Mouse (Mus musculus) midbrain, embryonic 10.5 days (tissue): ENCODE data around the gene Vmn2r19. TPM values are rescaled to one million over a fixed set of nuclear protein-coding genes. Genes with fewer than 3 reads are reported as not detected.
"Not testable (repeated sequence)": the region's sequence is repeated elsewhere in the genome, so short reads cannot be mapped to it uniquely, and the experiment has no call there.

ENCODE experiments used
- DNase-seq: peaks from one replicate; pipeline ENCODE4 v3.0.0-alpha.2; 2017; ENCODE audit warnings: low spot score
- H3K27ac ChIP-seq: fragments of 300-500 bp; sonication (generic); replicated peaks from 2 replicates; pipeline ENCODE4 v1.5.1; 2016; ENCODE audit warnings: mild to moderate bottlenecking
- H3K27me3 ChIP-seq: fragments of 300-500 bp; sonication (generic); 2 replicates; pipeline ENCODE4 v1.6.1; 2016; ENCODE audit warnings: low read depth, mild to moderate bottlenecking; ENCODE audit not compliant: poor library complexity, severe bottlenecking
- H3K36me3 ChIP-seq: fragments of 300-500 bp; sonication (generic); 2 replicates; pipeline ENCODE4 v1.6.1; 2016; ENCODE audit warnings: mild to moderate bottlenecking, moderate library complexity
- H3K4me1 ChIP-seq: fragments of 300-500 bp; sonication (generic); 2 replicates; pipeline ENCODE4 v1.6.1; 2016
- H3K4me3 ChIP-seq: fragments of 300-500 bp; sonication (generic); 2 replicates; pipeline ENCODE4 v1.5.1; 2016; ENCODE audit warnings: mild to moderate bottlenecking, moderate library complexity
- H3K9me3 ChIP-seq: fragments of 300-500 bp; sonication (generic); replicated peaks from 2 replicates; pipeline ENCODE4 v1.6.1; 2016; ENCODE audit warnings: mild to moderate bottlenecking
- WGBS: fragments of 180-500 bp; shearing (Covaris S2); methylation state at CpG from one replicate; pipeline ENCODE4 v1.1.7; 2016; 5-methylcytosine and 5-hydroxymethylcytosine counted together
- polyA plus RNA-seq: library from polyadenylated mRNA; unstranded; fragments of >200 nt; fragmentation: Nextera tagmentation; extraction: Ambion mirVana; gene quantifications from 2 replicates; pipeline ENCODE4 v1.2.1, GENCODE M21; 2016

Gene Vmn2r19
- polyA plus RNA-seq, 1 experiment from 2014 or later = not detected

DNA sequence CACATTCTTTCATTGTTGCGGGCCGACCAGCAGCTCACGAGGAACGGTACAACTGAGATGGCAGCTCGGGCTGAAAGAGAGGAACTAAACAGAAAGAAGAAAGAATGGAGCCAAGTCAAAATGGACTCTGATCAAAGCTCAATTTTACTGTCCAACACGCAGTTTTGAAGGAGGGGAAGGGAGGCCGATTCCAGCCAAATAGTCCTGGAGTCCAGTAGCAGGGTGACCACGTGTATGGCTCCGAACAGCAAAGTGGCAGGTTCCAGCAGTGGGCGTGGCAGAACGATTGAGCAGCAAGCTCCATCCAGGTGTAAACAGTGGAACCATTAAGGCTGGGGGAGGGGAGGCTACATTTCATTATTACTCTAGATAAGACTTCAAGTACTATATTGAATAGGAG is 14.6 kb upstream of the Vmn2r19 start:
- DNase-seq, H3K4me1 ChIP-seq, H3K27me3 ChIP-seq, H3K9me3 ChIP-seq, H3K36me3 ChIP-seq, H3K4me3 ChIP-seq, H3K27ac ChIP-seq: not testable (repeated sequence)
- 93% methylated on average over 11 of the region's 11 CpGs for WGBS

DNA sequence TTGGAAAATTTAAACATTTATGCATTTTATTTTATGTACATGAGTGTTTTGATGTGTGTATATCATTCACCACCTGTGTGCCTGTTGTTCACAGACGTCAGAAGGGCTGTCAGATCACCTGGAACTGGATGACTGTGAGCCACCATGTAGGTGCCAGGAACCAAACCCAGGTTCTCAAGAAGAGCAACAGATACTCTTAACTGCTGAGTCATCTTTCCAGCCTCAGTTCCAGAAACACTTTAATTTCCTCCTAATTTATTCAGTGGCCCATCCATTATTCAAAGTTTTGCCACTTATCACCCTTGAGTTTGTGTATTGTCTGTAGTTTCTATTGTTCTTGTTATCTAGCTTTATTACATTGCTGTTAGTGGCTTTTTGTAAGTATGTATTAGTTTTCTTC is 11.4 kb upstream of the Vmn2r19 start:
- H3K36me3 ChIP-seq = no peaks in the 10 kb centered on the region
- H3K9me3 ChIP-seq = no peaks in the 10 kb centered on the region
- no peak overlapping the region for H3K4me3 ChIP-seq
- WGBS = 79% methylated on average over 1 of the region's 1 CpGs
- DNase-seq = no peak
- no peak overlapping the region for H3K27ac ChIP-seq
- H3K27me3 ChIP-seq = no peaks in the 10 kb centered on the region
- no peaks in the 10 kb centered on the region for H3K4me1 ChIP-seq

DNA sequence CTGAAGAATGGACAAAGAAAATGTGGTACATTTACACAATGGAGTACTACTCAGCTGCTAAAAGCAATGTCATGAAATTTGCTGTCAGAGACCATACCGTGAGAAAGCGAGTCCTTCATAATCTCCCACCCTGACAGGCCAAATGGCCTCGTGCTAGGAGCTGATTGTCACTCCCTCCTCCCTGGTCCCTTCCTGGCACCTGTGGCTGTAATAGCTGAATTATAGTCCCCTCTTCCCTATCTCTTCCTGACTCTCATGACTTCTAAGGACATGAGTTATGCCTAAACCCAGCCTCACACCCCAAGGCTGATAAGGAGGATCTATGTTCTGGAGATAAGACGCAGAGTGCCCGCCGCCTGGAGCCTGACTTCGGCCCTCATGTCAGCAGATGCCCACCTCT is 1.8 kb upstream of the Vmn2r19 start:
- H3K4me1 ChIP-seq, DNase-seq, H3K4me3 ChIP-seq, H3K27ac ChIP-seq, H3K27me3 ChIP-seq, H3K36me3 ChIP-seq, H3K9me3 ChIP-seq: not testable (repeated sequence)
- WGBS = 80% methylated on average over 7 of the region's 7 CpGs

DNA sequence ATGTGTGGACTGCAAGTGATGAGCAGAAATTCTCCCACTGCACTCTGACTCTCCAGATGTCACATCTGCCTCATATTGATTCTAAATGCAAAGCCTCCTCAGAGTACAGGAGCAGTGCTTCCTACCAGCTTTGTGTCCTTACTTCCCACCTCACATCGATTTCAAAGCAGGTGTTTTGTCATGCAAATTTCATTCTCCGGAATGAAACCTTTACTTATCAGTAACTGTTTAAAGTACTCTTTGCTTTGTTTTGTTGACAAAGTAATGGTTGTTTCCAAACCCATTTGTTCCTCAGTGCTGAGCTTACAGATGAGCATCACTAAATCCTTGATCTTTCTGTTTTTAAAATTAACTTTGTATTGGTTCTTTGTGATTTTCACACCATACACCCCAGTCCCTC is 24.4 kb downstream of the Vmn2r19 start:
- H3K36me3 ChIP-seq = no peaks in the 10 kb centered on the region
- no peaks in the 10 kb centered on the region for H3K4me1 ChIP-seq
- no peaks in the 10 kb centered on the region for H3K27me3 ChIP-seq
- DNase-seq = no peak
- 50% methylated on average over 2 of the region's 2 CpGs for WGBS
- H3K9me3 ChIP-seq = no peaks in the 10 kb centered on the region
- H3K4me3 ChIP-seq = no peak overlapping the region
- H3K27ac ChIP-seq = no peak overlapping the region

DNA sequence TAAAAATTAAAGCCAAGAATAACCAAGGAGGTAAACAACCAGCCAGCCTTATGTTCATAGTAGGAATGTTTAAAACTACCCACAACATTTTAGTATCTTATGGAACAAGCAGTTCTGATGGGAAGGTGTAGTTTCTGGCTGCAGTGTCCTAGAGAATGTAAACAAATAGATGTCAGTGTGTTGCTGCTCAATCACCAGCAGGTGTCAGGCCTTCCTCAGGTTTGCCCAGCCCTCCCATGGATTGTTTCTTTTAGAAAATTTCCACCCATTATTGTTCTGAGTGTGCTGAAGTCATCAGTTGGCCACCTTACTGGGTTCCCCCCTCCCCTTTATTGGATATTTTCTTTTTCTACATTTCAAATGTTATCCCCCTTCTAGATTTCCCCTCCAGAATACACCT is 32.0 kb downstream of the Vmn2r19 start:
- no peak overlapping the region for H3K27ac ChIP-seq
- no peaks in the 10 kb centered on the region for H3K36me3 ChIP-seq
- no peaks in the 10 kb centered on the region for H3K27me3 ChIP-seq
- H3K9me3 ChIP-seq = no peaks in the 10 kb centered on the region
- no peak for DNase-seq
- no peak overlapping the region for H3K4me3 ChIP-seq
- no peaks in the 10 kb centered on the region for H3K4me1 ChIP-seq

DNA sequence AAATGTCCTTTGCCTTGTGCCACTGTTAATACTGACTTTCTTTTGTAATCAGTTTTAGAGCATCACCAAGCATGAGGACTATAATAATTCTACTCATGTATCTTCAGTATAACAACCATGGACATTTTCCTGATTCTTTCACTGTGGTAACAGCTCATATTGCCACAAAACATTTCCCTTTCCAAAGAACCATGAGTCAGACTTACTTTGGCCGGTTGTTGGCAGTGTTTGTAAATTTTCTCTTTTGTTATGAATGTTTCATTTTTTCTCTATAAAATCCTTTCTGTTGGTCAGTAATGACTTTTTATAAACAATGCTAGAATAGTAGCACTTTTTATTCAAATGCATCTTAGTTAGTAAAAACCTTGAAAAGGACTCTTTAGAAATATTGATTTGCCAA is 38.0 kb downstream of the Vmn2r19 start:
- Histone ChIP-seq H3K9me3 (no peaks in the 10 kb centered on the region), H3K4me3 (no peak overlapping the region), H3K27ac (no peak overlapping the region), H3K4me1 (no peaks in the 10 kb centered on the region), H3K36me3 (no peaks in the 10 kb centered on the region), H3K27me3 (no peaks in the 10 kb centered on the region)
- WGBS = 89% methylated on average over 1 of the region's 1 CpGs
- DNase-seq = no peak

Other genes starting within 250 kb of the Vmn2r19 start
- 0.54 and 1.1 TPM in 2 replicates for gene Clec4a2, start 201.9 kb upstream of the Vmn2r19 start, polyA plus RNA-seq
- gene Clec4b2, start 135.4 kb upstream of the Vmn2r19 start, polyA plus RNA-seq = not detected in 2 replicates
- 0.30 TPM in 1 of 2 replicates, not detected in the other for gene Clec4n, start 78.5 kb upstream of the Vmn2r19 start, polyA plus RNA-seq
- gene Clec4d, start 46.2 kb upstream of the Vmn2r19 start, polyA plus RNA-seq = not detected in 2 replicates
- gene Clec4e, start 18.5 kb upstream of the Vmn2r19 start, polyA plus RNA-seq = 0.02 TPM in 1 of 2 replicates, not detected in the other
- not detected in 2 replicates for gene Vmn2r20, start 109.8 kb downstream of the Vmn2r19 start, polyA plus RNA-seq
- gene Vmn2r21, start 225.1 kb downstream of the Vmn2r19 start, polyA plus RNA-seq = not detected in 2 replicates